Mouse (Mus musculus): ENCODE results near the gene P2rx6. TPM values are rescaled to one million over a fixed set of nuclear protein-coding genes. Genes with fewer than 3 reads are reported as not detected.

The P2rx6 gene
- not detected for total RNA-seq (2023)

GRCm38 (mm10) chr16:17561751-17562208, at the start of gene P2rx6:
TSS of gene P2rx6 (plus strand) at chr16:17561885.

DNA sequence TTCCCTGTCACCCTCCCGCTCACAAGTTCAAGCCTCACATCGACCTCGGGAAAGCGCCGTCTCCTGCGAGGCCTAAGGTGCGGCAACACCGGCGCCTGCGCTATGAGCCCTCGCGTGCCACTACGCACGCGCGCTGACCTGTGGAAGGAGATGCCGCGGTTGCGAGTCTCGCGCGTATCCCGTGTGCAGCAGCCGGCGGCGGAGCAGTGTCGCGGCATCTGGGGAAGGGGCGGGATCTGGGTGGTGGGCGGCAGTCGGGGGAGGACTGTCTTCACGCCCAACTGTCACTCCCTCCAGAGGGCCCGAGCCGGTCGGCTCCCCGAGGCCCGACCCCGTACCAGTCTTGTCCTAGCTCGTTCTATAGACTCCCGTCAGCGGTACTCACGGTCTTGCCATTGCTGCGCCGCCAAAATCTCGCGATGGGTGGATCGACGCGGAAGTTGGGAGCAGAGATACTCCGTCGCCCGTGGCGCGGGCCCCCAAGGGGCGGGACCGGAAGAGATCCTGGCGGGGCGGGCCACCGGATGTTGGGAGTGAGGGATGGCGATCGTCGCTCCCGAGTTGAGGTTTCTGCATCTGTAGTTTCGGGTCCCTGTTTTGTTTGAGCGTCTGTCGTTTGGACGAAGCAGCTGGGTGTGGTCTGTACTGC, 30.9 kb upstream of the P2rx6 start, which contains the start of gene Thap7:
Gene Thap7 (minus strand): TSS at position 497 of the 649 bp plus-strand sequence.

DNA sequence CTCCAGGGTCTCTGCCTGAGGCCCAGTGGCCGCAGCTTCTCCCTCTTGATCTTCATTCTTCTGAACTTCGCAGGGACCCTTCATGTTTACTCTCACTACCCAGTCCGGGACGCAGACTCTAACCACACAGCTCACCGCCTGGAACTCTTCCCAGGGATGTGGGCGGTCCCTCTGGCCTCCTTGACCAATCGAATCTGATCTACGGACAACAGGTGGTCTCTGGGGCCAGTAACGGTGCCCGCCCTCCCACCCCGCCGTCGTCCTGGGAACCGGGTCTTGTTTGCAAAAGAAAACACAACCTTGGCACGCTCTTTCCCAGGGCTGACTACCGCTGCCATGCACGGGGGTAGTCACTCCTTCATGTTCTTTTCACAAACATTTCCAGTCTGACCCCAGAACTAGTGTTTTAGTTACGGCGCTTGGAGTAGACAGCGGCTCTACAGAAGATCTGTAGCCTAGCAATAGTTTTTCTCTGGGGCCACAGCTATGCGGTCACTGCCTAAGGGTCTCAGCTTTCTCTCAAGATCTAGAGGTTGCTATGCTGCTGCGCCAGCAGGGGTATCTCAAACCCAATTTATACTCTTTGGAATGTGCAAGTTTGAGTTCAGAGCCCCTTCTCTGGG, 446 bp upstream of the P2rx6 start, which contains the start of gene Lrrc74b:
Gene Lrrc74b (minus strand): TSS at position 120 of the 623 bp plus-strand sequence.

GRCm38 (mm10) chr16:17583064-17583463, 21.4 kb downstream of the P2rx6 start, which contains the start of gene Slc7a4:
TSS of gene Slc7a4 (minus strand) at chr16:17583214.

DNA sequence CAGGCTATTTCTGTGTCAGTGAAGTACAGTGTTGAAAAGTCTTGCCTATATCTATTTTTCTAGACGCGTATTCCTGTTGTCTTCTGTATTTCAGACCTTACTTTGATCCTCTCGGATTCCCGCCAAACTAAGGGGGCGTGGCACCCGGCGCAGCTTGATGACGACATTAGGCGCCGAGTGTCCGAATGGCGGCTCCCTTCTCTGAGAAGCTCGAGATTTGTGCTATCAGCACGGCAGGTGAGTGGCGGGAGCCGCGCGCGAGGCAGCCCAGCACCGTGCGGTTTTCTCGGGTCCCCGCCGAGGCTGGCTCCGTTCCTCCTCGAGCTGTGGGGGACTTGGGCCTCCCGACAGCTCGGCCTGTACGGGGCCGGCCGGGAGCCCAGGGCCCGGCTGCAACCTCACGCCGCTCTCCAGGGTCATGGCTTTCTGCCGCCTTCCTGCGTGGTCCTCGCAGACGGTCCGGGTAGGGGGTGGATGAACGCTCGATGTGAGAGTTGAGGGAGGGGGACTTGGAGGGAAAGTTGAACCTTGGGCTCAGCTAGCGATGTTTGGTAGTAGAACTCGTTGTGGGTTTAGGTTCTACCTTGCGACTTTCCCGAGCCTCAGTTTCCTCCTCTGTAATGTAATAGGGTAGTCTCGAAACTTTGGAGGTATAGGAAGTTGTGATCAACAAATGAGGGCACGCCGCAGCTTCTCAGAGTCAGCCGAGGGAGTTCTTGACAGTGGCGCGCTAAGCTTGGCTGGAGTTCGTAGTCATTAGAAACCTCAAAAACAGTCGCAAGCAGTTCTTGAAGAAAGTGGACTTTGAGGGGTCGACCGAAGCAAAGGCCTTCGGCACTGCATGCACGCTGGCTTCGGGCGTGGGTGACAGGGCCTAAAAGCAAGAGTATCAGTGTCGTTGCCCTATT, 57.8 kb downstream of the P2rx6 start, which contains the start of gene Smpd4:
Gene Smpd4 (plus strand): TSS at position 157 of the 908 bp plus-strand sequence.

Other genes starting within 250 kb of the P2rx6 start
- gene Serpind1, start 230.5 kb upstream of the P2rx6 start, total RNA-seq (2023) = not detected
- gene Snap29, start 155.9 kb upstream of the P2rx6 start, total RNA-seq (2023) = 10 to 100 TPM; 15.3 to 18.3 TPM
- gene Pi4ka, start 155.6 kb upstream of the P2rx6 start, total RNA-seq (2023) = 10 to 100 TPM; 38.3 to 43.5 TPM
- gene Crkl, start 109.9 kb upstream of the P2rx6 start, total RNA-seq (2023) = 10 to 100 TPM; 34.0 to 40.3 TPM
- gene Aifm3, start 72.3 kb upstream of the P2rx6 start, total RNA-seq (2023) = not detected
- 10 to 100 TPM; 31.5 to 37.7 TPM for gene Lztr1, start 53.2 kb upstream of the P2rx6 start, total RNA-seq (2023)
- 10 to 100 TPM; 14.0 to 25.7 TPM for gene Thap7, start 30.7 kb upstream of the P2rx6 start, total RNA-seq (2023)
- not detected for gene Lrrc74b, start 638 bp upstream of the P2rx6 start, total RNA-seq (2023)
- under 1 TPM; 0.64 to 0.82 TPM for gene Slc7a4, start 21.3 kb downstream of the P2rx6 start, total RNA-seq (2023)
- gene Smpd4, start 57.5 kb downstream of the P2rx6 start, total RNA-seq (2023) = 10 to 100 TPM; 26.3 to 30.6 TPM
- gene Ccdc74a, start 84.6 kb downstream of the P2rx6 start, total RNA-seq (2023) = 1 to 10 TPM in 1 of 2 experiments, not detected in 1; 1.1 TPM
- gene Med15, start 171.0 kb downstream of the P2rx6 start, total RNA-seq (2023) = 10 to 100 TPM; 84.2 TPM
- gene Klhl22, start 197.7 kb downstream of the P2rx6 start, total RNA-seq (2023) = 10 to 100 TPM in 1 of 2 experiments, 1 to 10 TPM in 1; 9.5 to 13.6 TPM
- gene Scarf2, start 235.4 kb downstream of the P2rx6 start, total RNA-seq (2023) = not detected